Mouse (Mus musculus): ENCODE data around the gene Cldn34b1. TPM values are rescaled to one million over a fixed set of nuclear protein-coding genes. Genes with fewer than 3 reads are reported as not detected.
"Not testable (repeated sequence)": the region's sequence is repeated elsewhere in the genome, so short reads cannot be mapped to it uniquely, and the experiment has no call there.

Gene Cldn34b1
- polyA plus RNA-seq (2015; fragmentation: Nextera tagmentation; extraction: Ambion mirVana), result not detected in 2 replicates

DNA sequence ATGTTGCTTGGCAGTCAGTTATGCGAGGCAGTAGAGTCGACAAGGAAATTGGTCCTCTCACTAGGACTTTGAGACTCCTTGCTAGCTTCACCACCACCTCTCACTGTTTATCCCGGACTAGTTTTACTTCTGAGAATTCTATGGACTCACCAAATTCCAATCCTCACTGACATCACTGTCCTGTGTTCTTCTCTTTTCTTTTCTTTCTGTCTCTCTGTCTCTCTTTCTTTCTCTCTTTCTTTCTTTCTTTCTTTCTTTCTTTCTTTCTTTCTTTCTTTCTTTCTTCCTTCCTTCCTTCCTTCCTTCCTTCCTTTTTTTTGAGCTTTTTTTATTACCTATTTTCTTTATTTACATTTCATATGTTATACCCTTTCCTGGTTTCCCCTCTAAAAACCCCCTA, at the start of gene Cldn34b1:
TSS of gene Cldn34b1 (minus strand) at position 101 of the 400 bp plus-strand sequence.
- not testable (repeated sequence) for H3K4me1 ChIP-seq (replicated peaks); H3K9ac ChIP-seq (replicated peaks); H3K4me2 ChIP-seq (replicated peaks); H3K36me3 ChIP-seq; ATAC-seq; H3K9me3 ChIP-seq; H3K27me3 ChIP-seq; H3K4me3 ChIP-seq (replicated peaks); H3K27ac ChIP-seq
- WGBS, result 89% methylated on average over 3 of the region's 3 CpGs

DNA sequence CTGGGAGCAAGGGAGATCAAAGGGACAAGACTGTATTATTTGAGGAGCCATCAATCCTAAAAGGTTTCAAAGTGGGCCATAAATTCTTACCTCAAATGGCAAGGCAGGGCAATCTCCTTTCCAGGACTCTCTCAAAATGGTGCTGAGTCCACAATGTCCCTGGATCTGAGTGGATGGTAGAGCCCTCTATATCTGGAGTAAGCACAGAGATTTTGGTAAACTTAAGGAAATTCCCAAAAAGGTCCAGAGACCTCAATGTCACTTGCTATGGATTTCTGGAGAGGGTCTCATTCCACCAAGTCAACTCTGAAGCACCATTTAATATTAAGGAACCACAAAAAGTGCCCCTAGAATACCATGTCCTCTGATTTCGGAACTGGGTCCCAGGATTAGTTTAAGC, 45.8 kb upstream of the Cldn34b1 start, which contains the start of gene Magea6:
TSS of gene Magea6 (minus strand) at position 101 of the 400 bp plus-strand sequence.
- H3K4me1 ChIP-seq (replicated peaks); ATAC-seq; H3K4me2 ChIP-seq (replicated peaks); H3K36me3 ChIP-seq; H3K9ac ChIP-seq (replicated peaks); H3K27ac ChIP-seq; H3K27me3 ChIP-seq; H3K9me3 ChIP-seq; H3K4me3 ChIP-seq (replicated peaks): not testable (repeated sequence)
- WGBS, result 43% methylated on average over 1 of the region's 1 CpGs

Other genes starting within 250 kb of the Cldn34b1 start
- gene Magea6, start 45.7 kb upstream of the Cldn34b1 start, polyA plus RNA-seq (2015; fragmentation: Nextera tagmentation; extraction: Ambion mirVana), result not detected in 2 replicates
- not detected in 2 replicates for gene Magea3, start 59.2 kb upstream of the Cldn34b1 start, polyA plus RNA-seq (2015; fragmentation: Nextera tagmentation; extraction: Ambion mirVana)
- not detected in 2 replicates for gene Magea8, start 105.6 kb upstream of the Cldn34b1 start, polyA plus RNA-seq (2015; fragmentation: Nextera tagmentation; extraction: Ambion mirVana)
- not detected in 2 replicates for gene Magea5, start 172.9 kb upstream of the Cldn34b1 start, polyA plus RNA-seq (2015; fragmentation: Nextera tagmentation; extraction: Ambion mirVana)
- not detected in 2 replicates for gene Magea1, start 199.5 kb upstream of the Cldn34b1 start, polyA plus RNA-seq (2015; fragmentation: Nextera tagmentation; extraction: Ambion mirVana)
- gene Magea2, start 203.4 kb upstream of the Cldn34b1 start, polyA plus RNA-seq (2015; fragmentation: Nextera tagmentation; extraction: Ambion mirVana), result not detected in 2 replicates
- not detected in 2 replicates for gene Cldn34b2, start 238.1 kb upstream of the Cldn34b1 start, polyA plus RNA-seq (2015; fragmentation: Nextera tagmentation; extraction: Ambion mirVana)

Measured in midbrain, embryonic 13.5 days (tissue).